ENCODE assay signal across 10 mouse cellular contexts in the genomic region with DNA sequence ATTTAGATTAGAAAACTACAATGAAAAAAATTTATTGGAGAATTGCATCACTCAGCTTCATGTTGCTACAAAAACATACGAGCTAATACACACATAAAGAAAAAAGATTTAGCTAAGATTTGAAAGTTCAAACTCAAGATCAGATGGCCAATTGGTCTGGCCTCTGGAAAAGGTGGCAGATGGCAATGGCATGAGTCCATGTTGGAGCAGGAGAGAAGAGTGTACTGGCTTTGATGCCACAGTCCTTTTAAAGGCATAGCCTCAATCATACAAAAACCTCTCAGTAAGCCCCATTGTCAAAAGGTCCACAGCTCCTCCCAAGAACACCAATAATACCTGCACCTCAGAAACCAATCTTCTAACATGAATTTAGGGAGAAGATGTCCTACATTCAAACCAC. TPM values are rescaled to one million over a fixed set of nuclear protein-coding genes. Genes with fewer than 3 reads are reported as not detected.
"Had no signal": no experiment of that assay in that cellular context is flagged by ENCODE, and none has a peak within 500 bp of the region (broad histone marks: within the 10 kb centered on the region; RNA-seq: fewer than 3 reads in every experiment).

No protein-coding gene starts in this region.

- DNase-seq: kidney, postnatal 14 days; lung, adult 2 months; lung, postnatal 36 days; midbrain, embryonic 14.5 days; right cerebral cortex, adult 18-20 months; right cerebral cortex, postnatal 25 days had no signal

RNA-seq across cellular contexts. Expression of gene Trpc5os, which starts 35.0 kb away (rescaled TPM):
- total RNA-seq: layer of hippocampus, postnatal 25 days; left cerebral cortex, adult 8-10 months; liver, adult 2 months; megakaryocyte, adult 5-6 weeks had no signal
